Mouse (Mus musculus) lung, postnatal 36 days (tissue): Measurements from ENCODE around the gene Zfp648.
A peak's percentile ranks its signal among the peaks of the same experiment; 100 is the strongest.

Experiments used
- DNase-seq: peaks from one replicate; pipeline ENCODE4 v3.0.0; 2022; ENCODE audit warnings: mixed read lengths

Gene Zfp648

DNA sequence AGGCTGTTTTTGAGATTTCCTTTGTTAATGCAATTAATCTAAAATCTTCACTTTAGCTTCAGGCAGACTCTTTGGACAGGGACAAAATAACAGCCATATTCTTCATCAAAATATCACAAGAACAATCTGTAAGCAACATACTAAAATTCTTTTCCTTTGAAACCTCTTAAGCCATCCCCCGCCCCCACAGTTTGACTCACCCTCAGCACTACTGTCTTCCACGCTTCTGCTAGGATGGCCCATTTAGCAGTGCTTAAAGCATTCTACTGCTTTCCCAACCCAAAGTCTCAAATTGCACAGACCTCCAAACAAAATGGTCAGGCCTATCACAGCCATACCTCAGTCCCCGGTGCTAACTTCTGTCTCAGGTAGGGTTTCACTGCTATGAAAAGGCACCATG, 19.6 kb downstream of the Zfp648 start:
- no peak for DNase-seq

DNA sequence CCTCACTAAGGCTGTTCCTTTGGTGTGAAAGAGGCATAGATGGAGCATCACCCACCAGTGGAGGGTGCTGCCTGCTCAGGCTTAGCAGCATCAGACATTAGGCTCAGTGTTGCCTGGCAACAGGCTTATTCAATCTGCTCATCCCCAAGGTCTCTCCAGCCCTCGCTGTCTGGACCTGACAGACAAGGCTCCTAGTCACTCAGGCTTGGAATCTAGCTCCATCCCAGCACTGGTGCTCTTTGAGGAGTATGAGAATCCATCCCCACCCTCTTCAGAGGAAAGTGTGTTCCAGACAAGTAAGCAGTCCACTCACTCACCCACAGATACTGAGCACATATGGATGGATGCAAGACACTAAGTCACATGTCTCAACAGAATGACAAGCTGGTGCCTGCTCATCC, 22.8 kb downstream of the Zfp648 start:
- DNase-seq, result no peak

DNA sequence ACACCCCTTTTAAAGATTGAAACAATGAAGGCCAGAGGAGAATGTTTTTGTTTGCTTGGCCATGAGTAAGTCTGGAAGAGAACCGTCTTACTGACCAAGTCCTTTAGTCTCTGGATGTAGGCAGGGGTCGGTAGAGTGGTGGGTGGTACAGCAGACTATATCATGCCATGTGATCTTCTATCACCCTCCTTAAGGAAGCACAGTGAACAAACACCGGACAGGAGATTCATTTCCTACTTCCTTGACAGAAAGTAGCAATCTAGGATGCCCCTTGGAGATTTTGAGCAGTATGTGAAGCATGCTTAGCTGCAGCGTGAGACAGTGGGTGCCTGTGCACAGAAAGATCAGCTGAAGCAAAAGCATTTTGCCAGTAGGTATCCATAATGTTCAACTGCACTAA, 31.6 kb downstream of the Zfp648 start:
- DNase-seq, result peak; percentile 18

DNA sequence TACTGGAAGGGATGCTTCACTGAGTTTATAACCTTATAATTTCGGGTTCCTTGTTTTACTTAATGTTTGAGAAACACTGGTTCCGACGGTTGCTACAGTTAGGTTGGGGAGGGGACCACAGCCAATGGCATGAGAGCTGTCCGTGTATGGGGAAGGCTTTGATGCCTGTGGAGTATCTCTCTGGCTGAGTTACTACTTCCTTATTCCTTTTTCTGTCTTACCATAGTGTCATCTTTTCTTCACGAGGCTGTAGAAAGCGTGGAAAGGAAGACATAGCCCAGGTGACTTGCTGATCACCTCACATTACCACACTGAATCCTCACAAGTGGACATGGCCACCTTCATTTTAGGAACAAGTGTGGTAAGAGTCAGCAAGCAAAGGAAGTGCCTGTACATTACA, 32.0 kb downstream of the Zfp648 start:
- DNase-seq, result no peak

DNA sequence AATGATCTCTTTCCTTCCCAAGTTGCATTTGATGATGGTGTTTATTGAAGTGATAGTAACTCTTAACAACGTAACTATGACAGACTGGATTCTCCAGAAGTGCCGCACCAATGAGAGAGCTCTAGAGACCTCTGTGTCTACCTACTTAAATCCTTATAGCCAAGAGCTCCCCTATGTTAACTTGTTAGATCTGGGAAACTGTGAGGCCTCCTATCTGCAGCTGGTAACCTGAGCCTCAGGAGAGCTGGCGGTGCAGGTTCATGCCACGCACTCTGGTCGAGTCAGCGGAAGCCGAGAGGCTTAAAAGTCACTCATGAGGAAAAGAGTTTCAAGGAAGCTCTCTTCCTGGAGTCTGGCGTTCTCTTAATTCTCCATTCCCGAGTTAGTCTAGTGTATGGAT, 33.8 kb downstream of the Zfp648 start:
- DNase-seq, result no peak

DNA sequence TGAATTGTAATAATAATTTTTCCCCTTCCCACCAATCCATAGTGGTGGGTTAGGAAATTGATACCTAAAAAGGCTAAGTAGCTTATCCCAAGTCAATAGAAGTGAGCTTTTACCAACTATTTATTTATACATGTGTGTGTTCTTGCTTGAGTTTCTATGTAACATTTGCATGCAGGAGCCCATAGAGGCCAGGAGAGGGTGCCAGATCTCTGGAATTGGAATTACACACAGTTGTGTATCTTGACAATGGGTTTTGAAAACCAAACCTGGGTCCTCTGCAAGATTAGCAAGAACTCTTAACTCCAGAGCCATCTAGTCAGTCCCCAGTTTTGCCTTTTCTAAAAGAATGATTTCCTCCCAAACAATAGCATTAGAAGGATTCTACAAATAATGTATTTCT, 37.9 kb downstream of the Zfp648 start:
- DNase-seq, result no peak

DNA sequence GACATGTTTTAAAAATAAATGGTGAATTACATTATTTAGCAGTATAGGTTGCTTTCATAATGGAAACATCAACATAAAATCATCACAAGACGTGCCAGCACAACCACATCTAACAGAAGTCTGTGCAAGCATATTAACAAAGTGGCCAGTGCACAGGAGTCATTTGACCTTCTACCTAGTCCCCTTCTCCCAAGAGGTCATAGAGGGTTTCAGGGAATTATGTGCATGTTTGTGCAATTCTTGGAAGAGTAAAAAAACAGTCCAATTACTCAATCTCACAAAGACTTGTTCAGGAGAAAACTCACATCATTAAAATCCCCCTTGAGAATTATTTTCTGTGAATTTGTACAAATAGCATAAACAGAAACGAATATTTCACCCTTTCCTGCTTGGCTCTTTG, 50.2 kb downstream of the Zfp648 start:
- DNase-seq, result no peak

DNA sequence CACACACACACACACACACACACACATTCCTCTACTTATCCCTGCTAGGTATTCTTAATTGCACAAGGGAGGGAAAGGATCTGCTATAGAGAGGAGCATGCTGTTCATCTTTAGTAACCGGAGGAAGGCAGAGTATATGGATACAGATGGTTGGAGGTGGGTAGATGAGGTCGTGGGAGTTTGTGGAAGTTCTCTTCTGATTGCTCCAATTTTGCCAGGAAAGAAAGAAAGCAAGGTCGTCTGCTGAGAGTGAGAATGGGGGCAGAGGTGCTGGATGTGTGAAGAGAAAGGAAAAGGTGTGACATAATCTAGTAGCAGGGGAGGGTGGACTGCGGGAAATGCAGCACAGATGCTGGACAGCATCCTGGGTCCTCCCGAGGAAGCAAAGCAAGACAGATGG, 51.8 kb downstream of the Zfp648 start:
- DNase-seq, result no peak
